Mouse (Mus musculus) limb, embryonic 11.5 days (tissue): Measurements from ENCODE around the gene Ccdc32. TPM values are rescaled to one million over a fixed set of nuclear protein-coding genes. Genes with fewer than 3 reads are reported as not detected.

Experiments used
- ATAC-seq: fragments of 200-750 bp; cut with Nextera tagmentation; 2 replicates; pipeline ENCODE4 v1.8.0; 2017; ENCODE audit warnings: low read depth; ENCODE audit not compliant: insufficient number of reproducible peaks, low FRiP score, low TSS enrichment
- DNase-seq: peaks from one replicate; pipeline ENCODE4 v3.0.0-alpha.2; 2015; ENCODE audit warnings: low spot score
- H3K27ac ChIP-seq: fragments of 300-500 bp; sonication (generic); replicated peaks from 2 replicates; pipeline ENCODE4 v1.5.1; 2014; ENCODE audit warnings: low read depth, mild to moderate bottlenecking, low read length
- H3K27me3 ChIP-seq: fragments of 300-500 bp; sonication (generic); 2 replicates; pipeline ENCODE4 v1.6.1; 2014; ENCODE audit warnings: mild to moderate bottlenecking, low read length, mixed read lengths; ENCODE audit not compliant: control insufficient read depth, insufficient read depth
- H3K36me3 ChIP-seq: fragments of 300-500 bp; sonication (generic); 2 replicates; pipeline ENCODE4 v1.6.1; 2014; ENCODE audit warnings: mild to moderate bottlenecking, low read length, moderate library complexity, mixed read lengths; ENCODE audit not compliant: control insufficient read depth, insufficient read depth
- H3K4me1 ChIP-seq: fragments of 300-500 bp; sonication (generic); 2 replicates; pipeline ENCODE4 v1.6.1; 2014; ENCODE audit warnings: low read length, mixed read lengths; ENCODE audit not compliant: control insufficient read depth, insufficient read depth
- H3K4me2 ChIP-seq: fragments of 300-500 bp; sonication (generic); 2 replicates; pipeline ENCODE4 v1.6.1; 2014; ENCODE audit warnings: low read depth, mild to moderate bottlenecking, moderate library complexity; ENCODE audit not compliant: severe bottlenecking
- H3K4me3 ChIP-seq: fragments of 300-500 bp; sonication (generic); 2 replicates; pipeline ENCODE4 v1.5.1; 2014; ENCODE audit warnings: low read depth, low read length
- H3K9ac ChIP-seq: fragments of 300-500 bp; sonication (generic); 2 replicates; pipeline ENCODE4 v1.6.1; 2014; ENCODE audit warnings: mild to moderate bottlenecking, low read length
- H3K9me3 ChIP-seq: fragments of 300-500 bp; sonication (generic); 2 replicates; pipeline ENCODE4 v1.6.1; 2016; ENCODE audit warnings: low read length; ENCODE audit not compliant: control insufficient read depth
- WGBS: fragments of 180-500 bp; shearing (Covaris S2); extraction: QIAGEN DNeasy Blood & Tissue Kit; methylation state at CpG from one replicate; pipeline ENCODE4 v1.1.7; 2014; 5-methylcytosine and 5-hydroxymethylcytosine counted together
- polyA plus RNA-seq: library from polyadenylated mRNA; unstranded; fragments of >200 nt; fragmentation: Nextera tagmentation; extraction: Ambion mirVana; gene quantifications from 2 replicates; pipeline ENCODE4 v1.2.1, GENCODE M21; 2014

The Ccdc32 gene
- polyA plus RNA-seq, 1 experiment from 2014 or later, result 20.7 TPM

GRCm38 (mm10) chr2:119035397-119035745, 6.2 kb upstream of the Ccdc32 start:
- Histone ChIP-seq H3K27me3 (no peaks in the 10 kb centered on the region), H3K4me1 (peaks cover 4% of the 10 kb centered on the region; the same call in 1 of the 2 replicates), H3K27ac (peak overlapping the region; percentile 68; the same call in 1 of the 2 replicates), H3K4me2 (peak overlapping the region; percentile 82), H3K9me3 (no peaks in the 10 kb centered on the region), H3K36me3 (peaks cover 6% of the 10 kb centered on the region), H3K4me3 (peak overlapping the region; percentile 88), H3K9ac (peak overlapping the region; percentile 84)
- ATAC-seq (no peak), DNase-seq (no peak)
- WGBS, result 11% methylated on average over 7 of the region's 7 CpGs

- Histone ChIP-seq H3K4me2 (peak within 1 kb of the TSS; percentile 82), H3K27ac (peak within 1 kb of the TSS; percentile 68; the same call in 1 of the 2 replicates), H3K9me3 (no peaks in the 10 kb centered on the region), H3K4me3 (peak within 1 kb of the TSS; percentile 88), H3K9ac (peak within 1 kb of the TSS; percentile 84), H3K27me3 (no peaks in the 10 kb centered on the region), H3K4me1 (peaks cover 4% of the 10 kb centered on the region; the same call in 1 of the 2 replicates), H3K36me3 (peaks cover 6% of the 10 kb centered on the region)
- under 1% methylated on average over 49 of the region's 49 CpGs for WGBS
- ATAC-seq (peak; percentile 90), DNase-seq (peak; percentile 98)
These were observed 5.6 kb upstream of the Ccdc32 start, which contains the start of gene Rpusd2 for GRCm38 (mm10) chr2:119034656-119035396. Gene Rpusd2 (plus strand): TSS chr2:119034790.

GRCm38 (mm10) chr2:119032191-119032590, 3.0 kb upstream of the Ccdc32 start:
- H3K27me3 ChIP-seq, result no peaks in the 10 kb centered on the region
- no peak overlapping the region for H3K27ac ChIP-seq
- DNase-seq (no peak), ATAC-seq (no peak)
- no peak overlapping the region for H3K4me2 ChIP-seq
- H3K9me3 ChIP-seq, result no peaks in the 10 kb centered on the region
- no peak overlapping the region for H3K9ac ChIP-seq
- no peaks in the 10 kb centered on the region; the same call in 1 of the 2 replicates for H3K36me3 ChIP-seq
- peaks cover 9% of the 10 kb centered on the region for H3K4me1 ChIP-seq
- H3K4me3 ChIP-seq, result no peak overlapping the region
- WGBS, result 70% methylated on average over 4 of the region's 4 CpGs

DNA sequence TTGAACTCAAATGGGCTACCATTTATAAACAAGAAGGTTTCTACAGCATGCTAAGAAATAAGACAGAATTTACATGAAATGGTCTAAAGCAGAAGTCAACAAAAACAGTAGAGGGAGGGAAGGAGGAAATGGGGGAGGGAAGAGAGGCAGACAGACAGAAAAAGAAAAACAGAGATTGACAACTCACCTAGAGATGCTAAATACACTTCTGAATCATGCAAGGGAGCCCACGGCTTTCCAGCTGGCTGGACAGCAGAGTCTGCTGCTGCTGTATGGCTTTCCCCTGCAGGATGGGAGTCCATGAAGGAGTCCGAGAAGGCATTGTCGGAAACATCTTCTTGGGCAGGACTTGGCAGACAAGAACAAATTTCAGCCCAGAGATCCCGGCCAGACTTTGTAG, 2.2 kb downstream of the Ccdc32 start:
- H3K4me1 ChIP-seq, result peaks cover 5% of the 10 kb centered on the region
- H3K9ac ChIP-seq, result no peak overlapping the region
- DNase-seq, result no peak
- H3K4me3 ChIP-seq, result no peak overlapping the region
- peaks cover 3% of the 10 kb centered on the region; the same call in 1 of the 2 replicates for H3K36me3 ChIP-seq
- 89% methylated on average over 4 of the region's 4 CpGs for WGBS
- no peak for ATAC-seq
- no peaks in the 10 kb centered on the region for H3K27me3 ChIP-seq
- no peak overlapping the region for H3K27ac ChIP-seq
- no peak overlapping the region for H3K4me2 ChIP-seq
- no peaks in the 10 kb centered on the region for H3K9me3 ChIP-seq

DNA sequence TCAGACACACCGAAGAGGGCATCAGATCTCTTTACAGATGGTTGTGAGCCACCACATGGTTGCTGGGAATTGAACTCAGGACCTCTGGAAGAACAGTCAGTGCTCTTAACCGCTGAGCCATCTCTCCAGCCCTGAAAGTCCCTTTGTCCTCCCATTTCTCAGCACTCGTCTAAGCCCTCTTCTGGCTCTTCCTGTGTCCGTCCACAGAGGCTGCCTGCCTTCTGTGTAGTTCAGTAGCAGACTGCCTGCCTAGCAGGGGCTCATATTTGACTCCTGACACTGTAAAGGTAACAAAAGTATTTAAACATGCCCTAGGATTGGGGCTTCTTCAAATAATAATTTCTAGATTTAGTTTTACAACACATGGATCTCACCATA, 4.0 kb downstream of the Ccdc32 start:
- WGBS, result 79% methylated on average over 4 of the region's 4 CpGs
- Histone ChIP-seq H3K9ac (no peak overlapping the region), H3K36me3 (peaks cover 7% of the 10 kb centered on the region), H3K4me2 (no peak overlapping the region), H3K4me3 (no peak overlapping the region), H3K9me3 (no peaks in the 10 kb centered on the region), H3K4me1 (peaks cover 5% of the 10 kb centered on the region), H3K27me3 (no peaks in the 10 kb centered on the region), H3K27ac (no peak overlapping the region)
- ATAC-seq, result no peak
- DNase-seq, result no peak

- H3K27ac ChIP-seq, result no peak overlapping the region
- no peak overlapping the region for H3K4me2 ChIP-seq
- 72% methylated on average over 9 of the region's 9 CpGs for WGBS
- peaks cover 5% of the 10 kb centered on the region for H3K4me1 ChIP-seq
- peaks cover 7% of the 10 kb centered on the region for H3K36me3 ChIP-seq
- H3K9ac ChIP-seq, result no peak overlapping the region
- no peaks in the 10 kb centered on the region for H3K27me3 ChIP-seq
- no peak for DNase-seq
- ATAC-seq, result no peak
- no peaks in the 10 kb centered on the region for H3K9me3 ChIP-seq
- H3K4me3 ChIP-seq, result no peak overlapping the region
These were observed 4.5 kb downstream of the Ccdc32 start for GRCm38 (mm10) chr2:119024536-119025238.

DNA sequence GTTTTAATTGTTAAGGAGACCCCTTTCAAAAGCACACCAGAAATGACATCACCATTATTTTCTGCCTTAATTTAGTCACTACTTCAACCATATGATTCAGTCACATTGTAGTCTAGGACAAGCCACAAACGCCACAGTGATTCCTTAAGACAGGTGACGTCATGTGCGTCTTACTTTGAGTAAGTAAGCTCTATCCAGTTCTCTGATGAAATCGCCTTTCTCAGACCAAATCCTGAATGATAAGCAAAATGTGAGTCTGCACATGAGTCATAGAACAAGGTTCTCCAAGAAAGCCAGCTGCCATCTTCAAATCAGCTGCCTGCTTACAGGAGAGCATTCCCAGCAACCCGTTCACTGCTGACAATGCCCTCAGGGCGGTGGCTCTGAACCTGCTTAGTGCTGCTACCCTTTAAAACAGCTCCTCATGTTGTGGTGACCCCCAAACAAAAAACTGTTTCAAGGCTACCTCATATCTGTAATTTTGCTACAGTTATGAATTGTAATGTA, 6.0 kb downstream of the Ccdc32 start:
- peaks cover 4% of the 10 kb centered on the region; the same call in 1 of the 2 replicates for H3K4me1 ChIP-seq
- no peaks in the 10 kb centered on the region for H3K9me3 ChIP-seq
- H3K4me2 ChIP-seq, result no peak overlapping the region
- H3K36me3 ChIP-seq, result peaks cover 7% of the 10 kb centered on the region
- no peak for DNase-seq
- H3K27me3 ChIP-seq, result no peaks in the 10 kb centered on the region
- H3K27ac ChIP-seq, result no peak overlapping the region
- no peak overlapping the region for H3K9ac ChIP-seq
- H3K4me3 ChIP-seq, result no peak overlapping the region
- WGBS, result 88% methylated on average over 6 of the region's 6 CpGs
- ATAC-seq, result no peak

GRCm38 (mm10) chr2:119019538-119019937, 9.7 kb downstream of the Ccdc32 start:
- Histone ChIP-seq H3K9ac (no peak overlapping the region), H3K4me3 (no peak overlapping the region), H3K27ac (no peak overlapping the region), H3K9me3 (no peaks in the 10 kb centered on the region), H3K27me3 (no peaks in the 10 kb centered on the region), H3K4me2 (no peak overlapping the region), H3K4me1 (peaks cover 4% of the 10 kb centered on the region; the same call in 1 of the 2 replicates), H3K36me3 (peaks cover 11% of the 10 kb centered on the region)
- WGBS, result 60% methylated on average over 4 of the region's 4 CpGs
- no peak for DNase-seq
- ATAC-seq, result no peak
